Comparison of ENCODE assay signal across 28 mouse cellular contexts in the genomic region with DNA sequence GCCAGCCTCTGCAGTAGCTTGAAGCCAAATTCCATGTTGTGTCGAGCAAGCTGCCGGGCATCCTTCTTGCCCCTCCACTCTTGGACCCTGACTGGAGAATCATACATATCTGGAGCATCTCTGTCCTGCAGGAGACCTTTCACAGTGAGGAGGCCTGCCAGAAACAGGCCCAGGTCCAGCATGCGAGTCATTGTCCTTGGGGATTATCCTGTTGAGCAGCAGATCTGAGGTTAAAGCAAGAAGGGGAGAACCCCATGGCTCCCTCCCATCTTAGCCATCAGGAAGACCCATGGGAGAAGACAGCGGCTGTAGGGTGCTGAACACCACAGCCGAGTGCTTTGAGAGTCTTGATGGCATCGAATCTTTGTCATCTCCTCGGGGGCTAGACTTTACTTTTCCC. TPM values are rescaled to one million over a fixed set of nuclear protein-coding genes. Genes with fewer than 3 reads are reported as not detected.
DNase-seq lines count a peak whose midpoint lies in the region; ATAC-seq lines count a peak whose summit lies in the region.
"Had no signal": no experiment of that assay in that cellular context is flagged by ENCODE, and none has a peak within 500 bp of the region (broad histone marks: within the 10 kb centered on the region; RNA-seq: fewer than 3 reads in every experiment).

No protein-coding gene starts in this region.

- no peak overlapping the region for H3K4me3 ChIP-seq in hindbrain, embryonic 13.5 days

- DNase-seq in heart, adult 11 months = peak; percentile 75
- no peak for DNase-seq in heart, postnatal 14 days
- peak; percentile 62 for DNase-seq in 3T3-L1 (ENCODE audit: low read depth, low spot score)
- DNase-seq in NIH3T3 (ENCODE audit: low read depth) = peak; percentile 50
- DNase-seq in left cerebral cortex, postnatal 4 days = no peak
- DNase-seq: adrenal gland, adult 2 months; adrenal gland, adult 8-10 months; adrenal gland, postnatal 10 days; adrenal gland, postnatal 14 days; adrenal gland, postnatal 25 days; adrenal gland, postnatal 36 days; B cell, adult 2 months; cerebellum, adult 11 months; cerebellum, adult 11-12 months; cerebellum, adult 18-20 months; cerebellum, adult 2 months; cerebellum, adult 8-10 months had no signal

- H3K36me3 ChIP-seq in hindbrain, embryonic 13.5 days = no peaks in the 10 kb centered on the region
- H3K36me3 ChIP-seq: G1E had no signal

- no peaks in the 10 kb centered on the region for H3K9me3 ChIP-seq in hindbrain, embryonic 13.5 days

- H3K27me3 ChIP-seq in hindbrain, embryonic 13.5 days = no peaks in the 10 kb centered on the region
- H3K27me3 ChIP-seq: CH12.LX, Patski had no signal

- ATAC-seq in hindbrain, embryonic 13.5 days (ENCODE audit: low FRiP score) = no peak
- ATAC-seq: activated CD4-positive, CD25-positive, alpha-beta regulatory T cell, adult 4 months; CD4-positive, CD25-positive, alpha-beta regulatory T cell, adult 4 months; Patski had no signal

- H3K4me2 ChIP-seq in hindbrain, embryonic 13.5 days = no peak overlapping the region

- H3K9ac ChIP-seq in hindbrain, embryonic 13.5 days = no peak overlapping the region

- no peaks in the 10 kb centered on the region for H3K4me1 ChIP-seq in hindbrain, embryonic 13.5 days (replicated peaks)

- intact Hi-C loops in heart, postnatal 14 days (cut with DNase I) = no loop called here
- intact Hi-C loops in left cerebral cortex, postnatal 4 days (cut with DNase I) = no loop called here

- WGBS in hindbrain, embryonic 13.5 days = 94% methylated on average over 7 of the region's 7 CpGs

- no peak overlapping the region for H3K27ac ChIP-seq in hindbrain, embryonic 13.5 days

RNA-seq across cellular contexts. Expression of gene Serpina12, which starts 6.1 kb away (rescaled TPM):
- not detected for total RNA-seq in heart, postnatal 14 days (2021)
- not detected in 2 replicates for polyA plus RNA-seq in hindbrain, embryonic 13.5 days (2015; fragmentation: Nextera tagmentation; extraction: Ambion mirVana)
- not detected for total RNA-seq in left cerebral cortex, postnatal 4 days (2021)
- total RNA-seq: CH12.LX had no signal
- polyA plus RNA-seq: activated CD4-positive, CD25-positive, alpha-beta regulatory T cell, adult 4 months; brain, embryonic 14.5 days; C2C12; G1E; Patski had no signal

RNA-seq across cellular contexts. Expression of gene Serpina9, which starts 24.6 kb away (rescaled TPM):
- under 1 TPM in 1 of 2 experiments, not detected in 1; 0.07 TPM for total RNA-seq in heart, postnatal 14 days (2021)
- polyA plus RNA-seq in hindbrain, embryonic 13.5 days (2015; fragmentation: Nextera tagmentation; extraction: Ambion mirVana) = not detected in 2 replicates
- total RNA-seq in left cerebral cortex, postnatal 4 days (2021) = under 1 TPM in 1 of 2 experiments, not detected in 1; 0.22 TPM
- total RNA-seq: adrenal gland, adult 18-20 months; adrenal gland, adult 2 months; adrenal gland, adult 8-10 months; adrenal gland, postnatal 25 days; adrenal gland, postnatal 36 days; MEL had no signal
- polyA plus RNA-seq: adrenal gland, adult 2 months; G1E had no signal

RNA-seq across cellular contexts. Expression of gene Serpina11, which starts 48.4 kb away (rescaled TPM):
- not detected for total RNA-seq in heart, postnatal 14 days (2021)
- polyA plus RNA-seq in hindbrain, embryonic 13.5 days (2015; fragmentation: Nextera tagmentation; extraction: Ambion mirVana) = not detected in 2 replicates
- not detected for total RNA-seq in left cerebral cortex, postnatal 4 days (2021)
- total RNA-seq: adrenal gland, adult 18-20 months; adrenal gland, adult 8-10 months; adrenal gland, postnatal 25 days; adrenal gland, postnatal 36 days; ES-E14; G1E had no signal
- polyA plus RNA-seq: activated CD4-positive, CD25-positive, alpha-beta regulatory T cell, adult 4 months; brain, embryonic 14.5 days; C2C12; CD4-positive, CD25-positive, alpha-beta regulatory T cell, adult 4 months; G1E; Patski had no signal

Comparison
In these comparisons a context has a peak if more than half of its experiments do, and no peak if none do; other contexts are left out.
1. DNase-seq: peak in heart, adult 11 months (single experiment), 3T3-L1 (single experiment) and NIH3T3 (single experiment); none in heart, postnatal 14 days (0 of 2) and left cerebral cortex, postnatal 4 days (single experiment).